21 mouse cellular contexts compared by ENCODE assay signal in genomic region chr3:134602919-134603318, GRCm38 (mm10).
A peak's percentile ranks its signal among the peaks of the same experiment; 100 is the strongest.
DNase-seq lines count a peak whose midpoint lies in the region; ATAC-seq and TF ChIP-seq lines count a peak whose summit lies in the region.
"Had no signal": no experiment of that assay in that cellular context is flagged by ENCODE, and none has a peak within 500 bp of the region (broad histone marks: within the 10 kb centered on the region; RNA-seq: fewer than 3 reads in every experiment).

No protein-coding gene starts in this region.

- ATAC-seq in midbrain, postnatal 0 days (ENCODE audit: low FRiP score), result no peak
- ATAC-seq in midbrain, embryonic 16.5 days, result no peak
- ATAC-seq: activated CD4-positive, CD25-positive, alpha-beta regulatory T cell, adult 4 months; CD4-positive, CD25-positive, alpha-beta regulatory T cell, adult 4 months; inflammation-experienced regulatory T-cells, adult 6 months had no signal

- no peak for TF ChIP-seq CTCF in midbrain, postnatal 0 days (IDR thresholded peaks at IDR 0.05)

- no peaks in the 10 kb centered on the region for H3K27me3 ChIP-seq in heart, embryonic 10.5 days (ENCODE audit: insufficient read depth, poor library complexity, severe bottlenecking)
- H3K27me3 ChIP-seq in midbrain, postnatal 0 days (ENCODE audit: insufficient read depth, low read length), result no peaks in the 10 kb centered on the region
- no peaks in the 10 kb centered on the region for H3K27me3 ChIP-seq in midbrain, embryonic 16.5 days (ENCODE audit: control insufficient read depth, insufficient read depth, low read depth, low read length)
- H3K27me3 ChIP-seq: embryonic facial prominence, embryonic 13.5 days; heart, embryonic 13.5 days; lung, embryonic 15.5 days; midbrain, embryonic 12.5 days had no signal

- no peak overlapping the region for H3K9ac ChIP-seq in midbrain, postnatal 0 days (replicated peaks; ENCODE audit: low read length, poor library complexity, severe bottlenecking)
- H3K9ac ChIP-seq in midbrain, embryonic 16.5 days (ENCODE audit: low read depth, low read length), result no peak overlapping the region
- H3K9ac ChIP-seq: embryonic facial prominence, embryonic 13.5 days; heart, embryonic 13.5 days; lung, embryonic 15.5 days; midbrain, embryonic 12.5 days had no signal

- H3K27ac ChIP-seq in heart, embryonic 10.5 days, result no peak overlapping the region
- H3K27ac ChIP-seq in midbrain, postnatal 0 days (ENCODE audit: low read depth, low read length), result no peak overlapping the region
- H3K27ac ChIP-seq in midbrain, embryonic 16.5 days (ENCODE audit: low read length), result no peak overlapping the region
- H3K27ac ChIP-seq: embryonic facial prominence, embryonic 13.5 days; heart, embryonic 13.5 days; lung, embryonic 15.5 days; midbrain, embryonic 12.5 days had no signal

- no peaks in the 10 kb centered on the region for H3K4me1 ChIP-seq in heart, embryonic 10.5 days
- peaks cover 5% of the 10 kb centered on the region; the same call in 1 of the 2 replicates for H3K4me1 ChIP-seq in midbrain, postnatal 0 days (ENCODE audit: insufficient read depth, low read length)
- peaks cover 7% of the 10 kb centered on the region for H3K4me1 ChIP-seq in midbrain, embryonic 16.5 days (ENCODE audit: control insufficient read depth, insufficient read depth, low read length)
- H3K4me1 ChIP-seq: embryonic facial prominence, embryonic 13.5 days; heart, embryonic 13.5 days; lung, embryonic 15.5 days had no signal

- no peaks in the 10 kb centered on the region for H3K36me3 ChIP-seq in heart, embryonic 10.5 days
- H3K36me3 ChIP-seq in midbrain, postnatal 0 days (ENCODE audit: insufficient read depth, low read length), result no peaks in the 10 kb centered on the region
- H3K36me3 ChIP-seq in midbrain, embryonic 16.5 days (ENCODE audit: control insufficient read depth, insufficient read depth, low read length), result no peaks in the 10 kb centered on the region
- H3K36me3 ChIP-seq: embryonic facial prominence, embryonic 13.5 days; heart, embryonic 13.5 days; lung, embryonic 15.5 days; midbrain, embryonic 12.5 days had no signal

- no peak overlapping the region for H3K4me3 ChIP-seq in heart, embryonic 10.5 days
- no peak overlapping the region for H3K4me3 ChIP-seq in midbrain, postnatal 0 days (ENCODE audit: low read depth, low read length)
- no peak overlapping the region for H3K4me3 ChIP-seq in midbrain, embryonic 16.5 days (ENCODE audit: low read depth, low read length)
- H3K4me3 ChIP-seq: embryonic facial prominence, embryonic 13.5 days; heart, embryonic 13.5 days; lung, embryonic 15.5 days; midbrain, embryonic 12.5 days had no signal

- H3K9me3 ChIP-seq in heart, embryonic 10.5 days, result no peaks in the 10 kb centered on the region
- no peaks in the 10 kb centered on the region for H3K9me3 ChIP-seq in midbrain, postnatal 0 days (ENCODE audit: low read length)
- H3K9me3 ChIP-seq in midbrain, embryonic 16.5 days (replicated peaks; ENCODE audit: control insufficient read depth, low read length, poor library complexity, severe bottlenecking), result no peaks in the 10 kb centered on the region
- H3K9me3 ChIP-seq: embryonic facial prominence, embryonic 13.5 days; heart, embryonic 13.5 days; lung, embryonic 15.5 days; midbrain, embryonic 12.5 days had no signal

- DNase-seq in adrenal gland, postnatal 14 days, result peak; percentile 17
- DNase-seq in adrenal gland, adult 8-10 months, result no peak
- peak; percentile 7 for DNase-seq in heart, postnatal 4 days
- DNase-seq in heart, embryonic 10.5 days (ENCODE audit: low spot score), result no peak
- DNase-seq in layer of hippocampus, postnatal 10 days (ENCODE audit: low spot score in 2 of 2), result peak; percentile 4 to 19
- DNase-seq in layer of hippocampus, adult 9-10 months (ENCODE audit: low spot score), result no peak
- peak; percentile 46 for DNase-seq in midbrain, postnatal 0 days (ENCODE audit: low spot score)
- DNase-seq: cerebellum, adult 9-10 months; gastrocnemius, postnatal 10 days; heart, adult 11 months; kidney, adult 8-10 months; layer of hippocampus, postnatal 36 days had no signal

- WGBS in heart, embryonic 10.5 days, result 78% methylated on average over 4 of the region's 4 CpGs
- whole genome bisulfite sequencing in midbrain, postnatal 0 days, result 43% methylated on average over 4 of the region's 4 CpGs
- WGBS in midbrain, embryonic 16.5 days, result 36% methylated on average over 4 of the region's 4 CpGs

- no peak overlapping the region for H3K4me2 ChIP-seq in midbrain, postnatal 0 days (ENCODE audit: low read depth, low read length, poor library complexity, severe bottlenecking)
- no peak overlapping the region for H3K4me2 ChIP-seq in midbrain, embryonic 16.5 days (ENCODE audit: low read length)
- H3K4me2 ChIP-seq: embryonic facial prominence, embryonic 13.5 days; heart, embryonic 13.5 days; liver, embryonic 11.5 days; lung, embryonic 15.5 days; midbrain, embryonic 12.5 days had no signal

Comparison
In these comparisons a context has a peak if more than half of its experiments do, and no peak if none do; other contexts are left out.
1. DNase-seq: peak in adrenal gland, postnatal 14 days (single experiment), heart, postnatal 4 days (single experiment), layer of hippocampus, postnatal 10 days (2 of 2) and midbrain, postnatal 0 days (single experiment); none in adrenal gland, adult 8-10 months (single experiment), heart, embryonic 10.5 days (single experiment) and layer of hippocampus, adult 9-10 months (single experiment).